In the genomic region with DNA sequence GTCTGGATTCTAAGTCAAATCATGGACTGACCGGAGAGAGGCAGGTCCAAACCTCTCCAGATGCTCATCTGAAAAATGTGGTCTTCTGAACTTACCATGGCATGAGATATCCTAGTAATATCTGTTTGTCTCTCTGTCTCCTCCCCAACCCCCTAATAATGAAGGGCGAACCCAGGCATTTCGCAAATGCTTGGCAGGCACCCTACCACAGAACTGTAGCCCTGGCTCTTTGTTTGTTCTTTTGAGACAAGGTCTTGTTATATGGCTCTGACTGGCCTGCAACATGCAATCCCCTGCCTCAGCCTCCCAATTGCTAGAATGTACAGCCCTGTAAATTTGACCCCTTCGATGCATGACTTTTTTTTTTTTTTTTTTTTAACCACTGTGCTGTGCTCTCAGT, we compare ENCODE assay signal across 21 mouse cellular contexts. TPM values are rescaled to one million over a fixed set of nuclear protein-coding genes. Genes with fewer than 3 reads are reported as not detected.
DNase-seq lines count a peak whose midpoint lies in the region; ATAC-seq and TF ChIP-seq lines count a peak whose summit lies in the region.
"Had no signal": no experiment of that assay in that cellular context is flagged by ENCODE, and none has a peak within 500 bp of the region (broad histone marks: within the 10 kb centered on the region; RNA-seq: fewer than 3 reads in every experiment).

No protein-coding gene starts in this region.

- peak overlapping the region; percentile 37; the same call in 1 of the 2 replicates for H3K9ac ChIP-seq in stomach, embryonic 16.5 days (ENCODE audit: low read length)
- no peak overlapping the region for H3K9ac ChIP-seq in stomach, postnatal 0 days (ENCODE audit: low read length)
- H3K9ac ChIP-seq: embryonic facial prominence, embryonic 15.5 days; hindbrain, embryonic 12.5 days had no signal

- no peak for ATAC-seq in stomach, embryonic 16.5 days (ENCODE audit: insufficient read depth, low FRiP score)
- ATAC-seq in stomach, postnatal 0 days (ENCODE audit: low FRiP score, low TSS enrichment) = no peak
- ATAC-seq: CD4-positive, CD25-positive, alpha-beta regulatory T cell, adult 4 months; forebrain, embryonic 14.5 days; hindbrain, postnatal 0 days had no signal

- TF ChIP-seq CTCF in gastrocnemius, adult 2 months (IDR thresholded peaks at IDR 0.05) = no peak
- TF ChIP-seq CTCF in stomach, postnatal 0 days (IDR thresholded peaks at IDR 0.05; ENCODE audit: low read depth) = no peak

- no peak overlapping the region for H3K4me3 ChIP-seq in gastrocnemius, adult 2 months
- H3K4me3 ChIP-seq in stomach, embryonic 16.5 days (replicated peaks; ENCODE audit: low read length) = no peak overlapping the region
- H3K4me3 ChIP-seq in stomach, postnatal 0 days (ENCODE audit: low read depth, low read length) = no peak overlapping the region
- no peak overlapping the region for H3K4me3 ChIP-seq in midbrain, embryonic 10.5 days
- H3K4me3 ChIP-seq: embryonic facial prominence, embryonic 15.5 days; erythroblast, embryonic 14.5 days; forebrain, embryonic 10.5 days; heart, adult 2 months; heart, embryonic 12.5 days; hindbrain, embryonic 12.5 days had no signal

- H3K27me3 ChIP-seq in stomach, embryonic 16.5 days (ENCODE audit: control insufficient read depth, insufficient read depth, low read length) = no peaks in the 10 kb centered on the region
- no peaks in the 10 kb centered on the region for H3K27me3 ChIP-seq in stomach, postnatal 0 days (ENCODE audit: control insufficient read depth, insufficient read depth, low read length)
- H3K27me3 ChIP-seq in midbrain, embryonic 10.5 days (ENCODE audit: low read depth, poor library complexity, severe bottlenecking) = peaks cover 35% of the 10 kb centered on the region
- H3K27me3 ChIP-seq: embryonic facial prominence, embryonic 15.5 days; heart, embryonic 12.5 days had no signal

- no peak for TF ChIP-seq EP300 in stomach, postnatal 0 days (optimal IDR thresholded peaks at IDR 0.05)

- intact Hi-C loops in gastrocnemius, adult 2 months (cut with DNase I) = no loop called here
- intact Hi-C loops in gastrocnemius, postnatal 36 days (cut with DNase I) = no loop called here

- no peaks in the 10 kb centered on the region for H3K9me3 ChIP-seq in stomach, embryonic 16.5 days (replicated peaks; ENCODE audit: control insufficient read depth, low read length)
- no peaks in the 10 kb centered on the region for H3K9me3 ChIP-seq in stomach, postnatal 0 days (ENCODE audit: control insufficient read depth, low read length)
- H3K9me3 ChIP-seq in midbrain, embryonic 10.5 days (replicated peaks) = no peaks in the 10 kb centered on the region
- H3K9me3 ChIP-seq: embryonic facial prominence, embryonic 15.5 days; forebrain, embryonic 10.5 days; heart, embryonic 12.5 days; hindbrain, embryonic 12.5 days had no signal

- H3K4me1 ChIP-seq in stomach, embryonic 16.5 days (ENCODE audit: control insufficient read depth, insufficient read depth, low read length) = peaks cover 46% of the 10 kb centered on the region
- H3K4me1 ChIP-seq in stomach, postnatal 0 days (replicated peaks; ENCODE audit: control insufficient read depth, insufficient read depth) = peaks cover 18% of the 10 kb centered on the region
- H3K4me1 ChIP-seq in midbrain, embryonic 10.5 days = peaks cover 68% of the 10 kb centered on the region

- peak; percentile 75 for DNase-seq in adrenal gland, adult 2 months
- no peak for DNase-seq in adrenal gland, adult 18-20 months (ENCODE audit: low spot score in 2 of 2)
- peak; percentile 33 for DNase-seq in gastrocnemius, adult 2 months
- DNase-seq in gastrocnemius, postnatal 36 days = no peak
- no peak for DNase-seq in stomach, postnatal 0 days (ENCODE audit: low spot score)
- DNase-seq in midbrain, embryonic 10.5 days (ENCODE audit: low spot score) = no peak
- DNase-seq: cerebellum, adult 2 months; cerebellum, postnatal 14 days; embryo, embryonic 11 days; gastrocnemius, postnatal 10 days; kidney, adult 11 months had no signal

- 87% methylated on average over 4 of the region's 4 CpGs for WGBS in stomach, embryonic 16.5 days
- 82% methylated on average over 4 of the region's 4 CpGs for WGBS in stomach, postnatal 0 days
- 83% methylated on average over 4 of the region's 4 CpGs for WGBS in midbrain, embryonic 10.5 days

- H3K27ac ChIP-seq in gastrocnemius, adult 2 months = no peak overlapping the region; the same call in 1 of the 2 replicates
- H3K27ac ChIP-seq in stomach, embryonic 16.5 days (ENCODE audit: low read length) = no peak overlapping the region
- H3K27ac ChIP-seq in stomach, postnatal 0 days (replicated peaks) = no peak overlapping the region
- H3K27ac ChIP-seq in midbrain, embryonic 10.5 days (replicated peaks) = no peak overlapping the region
- H3K27ac ChIP-seq: embryonic facial prominence, embryonic 15.5 days; hindbrain, embryonic 12.5 days; hindbrain, postnatal 0 days had no signal

- H3K4me2 ChIP-seq in stomach, embryonic 16.5 days (ENCODE audit: low read depth, low read length) = no peak overlapping the region
- no peak overlapping the region for H3K4me2 ChIP-seq in stomach, postnatal 0 days (replicated peaks; ENCODE audit: low read depth)
- H3K4me2 ChIP-seq: embryonic facial prominence, embryonic 15.5 days; heart, embryonic 12.5 days; hindbrain, embryonic 12.5 days had no signal

- no peaks in the 10 kb centered on the region for H3K36me3 ChIP-seq in stomach, embryonic 16.5 days (ENCODE audit: control insufficient read depth, insufficient read depth, low read length)
- no peaks in the 10 kb centered on the region for H3K36me3 ChIP-seq in stomach, postnatal 0 days (ENCODE audit: control insufficient read depth, insufficient read depth, low read length)
- H3K36me3 ChIP-seq in midbrain, embryonic 10.5 days = no peaks in the 10 kb centered on the region
- H3K36me3 ChIP-seq: embryonic facial prominence, embryonic 15.5 days; forebrain, embryonic 10.5 days; heart, embryonic 12.5 days; hindbrain, embryonic 12.5 days had no signal

RNA-seq across cellular contexts. Expression of a gene that starts 10.7 kb away (rescaled TPM):
- total RNA-seq in adrenal gland, adult 2 months (2021) = 1 to 10 TPM; 3.2 to 6.9 TPM
- 14.1 and 14.8 TPM in 2 replicates for polyA plus RNA-seq in adrenal gland, adult 2 months (2012; rRNA removed)
- 1 to 10 TPM; 4.2 to 5.6 TPM for total RNA-seq in adrenal gland, adult 18-20 months (2021)
- total RNA-seq in gastrocnemius, adult 2 months (2021) = 10 to 100 TPM in 1 of 2 experiments, 1 to 10 TPM in 1; 1.7 to 10.1 TPM
- 1 to 10 TPM; 1.8 to 4.7 TPM for total RNA-seq in gastrocnemius, postnatal 36 days (2021)
- polyA plus RNA-seq in stomach, embryonic 16.5 days (2015; fragmentation: Nextera tagmentation; extraction: Ambion mirVana) = 16.1 and 17.4 TPM in 2 replicates
- polyA plus RNA-seq in stomach, postnatal 0 days (2015; fragmentation: Nextera tagmentation; extraction: Ambion mirVana) = 13.5 and 15.7 TPM in 2 replicates
- polyA plus RNA-seq in midbrain, embryonic 10.5 days (2016; fragmentation: Nextera tagmentation; extraction: Ambion mirVana) = 14.1 and 14.3 TPM in 2 replicates

RNA-seq across cellular contexts. Expression of a gene that starts 26.9 kb away (rescaled TPM):
- 10 to 100 TPM; 53.9 to 54.5 TPM for total RNA-seq in adrenal gland, adult 2 months (2021)
- polyA plus RNA-seq in adrenal gland, adult 2 months (2012; rRNA removed) = 99.4 and 165 TPM in 2 replicates
- 10 to 100 TPM; 47.8 to 65.5 TPM for total RNA-seq in adrenal gland, adult 18-20 months (2021)
- 10 to 100 TPM; 17.2 to 18.0 TPM for total RNA-seq in gastrocnemius, adult 2 months (2021)
- total RNA-seq in gastrocnemius, postnatal 36 days (2021) = 10 to 100 TPM; 17.9 to 18.9 TPM
- polyA plus RNA-seq in stomach, embryonic 16.5 days (2015; fragmentation: Nextera tagmentation; extraction: Ambion mirVana) = 32.1 and 37.1 TPM in 2 replicates
- polyA plus RNA-seq in stomach, postnatal 0 days (2015; fragmentation: Nextera tagmentation; extraction: Ambion mirVana) = 28.7 and 29.4 TPM in 2 replicates
- polyA plus RNA-seq in midbrain, embryonic 10.5 days (2016; fragmentation: Nextera tagmentation; extraction: Ambion mirVana) = 45.0 and 46.3 TPM in 2 replicates

Comparison
In these comparisons a context has a peak if more than half of its experiments do, and no peak if none do; other contexts are left out.
1. DNase-seq: peak in adrenal gland, adult 2 months (single experiment) and gastrocnemius, adult 2 months (single experiment); none in adrenal gland, adult 18-20 months (0 of 2), gastrocnemius, postnatal 36 days (0 of 2), stomach, postnatal 0 days (single experiment) and midbrain, embryonic 10.5 days (single experiment).